Mouse (Mus musculus): Measurements from ENCODE around the gene Dpp4. TPM values are rescaled to one million over a fixed set of nuclear protein-coding genes. Genes with fewer than 3 reads are reported as not detected.

The Dpp4 gene
- polyA plus RNA-seq, 1 experiment from 2014 or later: 24.4 TPM

- WGBS: 68% methylated on average over 3 of the region's 3 CpGs
- Histone ChIP-seq H3K4me2 (ENCODE audit: low read depth, low read length) (no peak overlapping the region), H3K27me3 (ENCODE audit: control insufficient read depth, insufficient read depth, low read length) (no peaks in the 10 kb centered on the region), H3K9ac (ENCODE audit: low read length) (no peak overlapping the region), H3K4me1 (ENCODE audit: control insufficient read depth, insufficient read depth, low read length) (peaks cover 4% of the 10 kb centered on the region), H3K4me3 (ENCODE audit: low read length) (no peak overlapping the region), H3K27ac (ENCODE audit: low read length) (no peak overlapping the region), H3K9me3 (replicated peaks; ENCODE audit: control insufficient read depth, low read length) (no peaks in the 10 kb centered on the region), H3K36me3 (ENCODE audit: control insufficient read depth, insufficient read depth) (no peaks in the 10 kb centered on the region)
- ATAC-seq (replicated peaks; ENCODE audit: extremely low read depth, insufficient read depth, low FRiP score): no peak
These were observed 8.0 kb upstream of the Dpp4 start for GRCm38 (mm10) chr2:62420045-62420444.

GRCm38 (mm10) chr2:62417233-62417632, 5.2 kb upstream of the Dpp4 start:
- Histone ChIP-seq H3K27me3 (ENCODE audit: control insufficient read depth, insufficient read depth, low read length) (0 out of 2 replicates have a peak, but pooled peaks cover 2% of the 10 kb centered on the region), H3K4me2 (ENCODE audit: low read depth, low read length) (no peak overlapping the region), H3K9me3 (replicated peaks; ENCODE audit: control insufficient read depth, low read length) (no peaks in the 10 kb centered on the region), H3K27ac (ENCODE audit: low read length) (no peak overlapping the region), H3K36me3 (ENCODE audit: control insufficient read depth, insufficient read depth) (no peaks in the 10 kb centered on the region), H3K9ac (ENCODE audit: low read length) (no peak overlapping the region), H3K4me1 (ENCODE audit: control insufficient read depth, insufficient read depth, low read length) (0 out of 2 replicates have a peak, but pooled peaks cover under 1% of the 10 kb centered on the region), H3K4me3 (ENCODE audit: low read length) (no peak overlapping the region)
- no peak for ATAC-seq (replicated peaks; ENCODE audit: extremely low read depth, insufficient read depth, low FRiP score)
- WGBS: 59% methylated on average over 1 of the region's 1 CpGs

GRCm38 (mm10) chr2:62411211-62412080, 585 bp downstream of the Dpp4 start:
- Histone ChIP-seq H3K9ac (ENCODE audit: low read length) (peak overlapping the region; percentile 66), H3K36me3 (ENCODE audit: control insufficient read depth, insufficient read depth) (no peaks in the 10 kb centered on the region), H3K4me1 (ENCODE audit: control insufficient read depth, insufficient read depth, low read length) (0 out of 2 replicates have a peak, but pooled peaks cover 2% of the 10 kb centered on the region), H3K9me3 (replicated peaks; ENCODE audit: control insufficient read depth, low read length) (no peaks in the 10 kb centered on the region), H3K4me3 (ENCODE audit: low read length) (peak overlapping the region; percentile 52), H3K27ac (ENCODE audit: low read length) (peak overlapping the region; percentile 54; the same call in 1 of the 2 replicates), H3K4me2 (ENCODE audit: low read depth, low read length) (peak overlapping the region; percentile 82), H3K27me3 (ENCODE audit: control insufficient read depth, insufficient read depth, low read length) (0 out of 2 replicates have a peak, but pooled peaks cover 2% of the 10 kb centered on the region)
- peak; percentile 71 for ATAC-seq (replicated peaks; ENCODE audit: extremely low read depth, insufficient read depth, low FRiP score)
- 6% methylated on average over 47 of the region's 47 CpGs for WGBS

GRCm38 (mm10) chr2:62408701-62409201, 3.3 kb downstream of the Dpp4 start:
- H3K9ac ChIP-seq (ENCODE audit: low read length): no peak overlapping the region
- peak overlapping the region; percentile 36 for H3K27ac ChIP-seq (ENCODE audit: low read length)
- ATAC-seq (replicated peaks; ENCODE audit: extremely low read depth, insufficient read depth, low FRiP score): no peak
- 0 out of 2 replicates have a peak, but pooled peaks cover 2% of the 10 kb centered on the region for H3K4me1 ChIP-seq (ENCODE audit: control insufficient read depth, insufficient read depth, low read length)
- peak overlapping the region; percentile 38 for H3K4me2 ChIP-seq (ENCODE audit: low read depth, low read length)
- no peak overlapping the region for H3K4me3 ChIP-seq (ENCODE audit: low read length)
- H3K27me3 ChIP-seq (ENCODE audit: control insufficient read depth, insufficient read depth, low read length): 0 out of 2 replicates have a peak, but pooled peaks cover 2% of the 10 kb centered on the region
- H3K9me3 ChIP-seq (replicated peaks; ENCODE audit: control insufficient read depth, low read length): no peaks in the 10 kb centered on the region
- H3K36me3 ChIP-seq (ENCODE audit: control insufficient read depth, insufficient read depth): no peaks in the 10 kb centered on the region
- 12% methylated on average over 4 of the region's 4 CpGs for WGBS

- H3K9ac ChIP-seq (ENCODE audit: low read length): no peak overlapping the region
- peak overlapping the region; percentile 36; the same call in 1 of the 2 replicates for H3K27ac ChIP-seq (ENCODE audit: low read length)
- 0 out of 2 replicates have a peak, but pooled peaks cover 2% of the 10 kb centered on the region for H3K4me1 ChIP-seq (ENCODE audit: control insufficient read depth, insufficient read depth, low read length)
- H3K4me3 ChIP-seq (ENCODE audit: low read length): no peak overlapping the region
- ATAC-seq (replicated peaks; ENCODE audit: extremely low read depth, insufficient read depth, low FRiP score): no peak
- 73% methylated on average over 5 of the region's 5 CpGs for WGBS
- H3K4me2 ChIP-seq (ENCODE audit: low read depth, low read length): 0 out of 2 replicates have a peak overlapping the region, but pooled peaks have one; percentile 38
- no peaks in the 10 kb centered on the region for H3K9me3 ChIP-seq (replicated peaks; ENCODE audit: control insufficient read depth, low read length)
- 0 out of 2 replicates have a peak, but pooled peaks cover 2% of the 10 kb centered on the region for H3K27me3 ChIP-seq (ENCODE audit: control insufficient read depth, insufficient read depth, low read length)
- H3K36me3 ChIP-seq (ENCODE audit: control insufficient read depth, insufficient read depth): no peaks in the 10 kb centered on the region
These were observed 3.8 kb downstream of the Dpp4 start for GRCm38 (mm10) chr2:62408216-62408615.

- Histone ChIP-seq H3K4me3 (ENCODE audit: low read length) (no peak overlapping the region), H3K36me3 (ENCODE audit: control insufficient read depth, insufficient read depth) (no peaks in the 10 kb centered on the region), H3K9ac (ENCODE audit: low read length) (no peak overlapping the region), H3K27ac (ENCODE audit: low read length) (no peak overlapping the region), H3K27me3 (ENCODE audit: control insufficient read depth, insufficient read depth, low read length) (no peaks in the 10 kb centered on the region), H3K9me3 (replicated peaks; ENCODE audit: control insufficient read depth, low read length) (no peaks in the 10 kb centered on the region), H3K4me2 (ENCODE audit: low read depth, low read length) (no peak overlapping the region), H3K4me1 (ENCODE audit: control insufficient read depth, insufficient read depth, low read length) (no peaks in the 10 kb centered on the region)
- no peak for ATAC-seq (replicated peaks; ENCODE audit: extremely low read depth, insufficient read depth, low FRiP score)
- 77% methylated on average over 5 of the region's 5 CpGs for WGBS
These were observed 8.4 kb downstream of the Dpp4 start for GRCm38 (mm10) chr2:62403556-62404135.

- Histone ChIP-seq H3K36me3 (ENCODE audit: control insufficient read depth, insufficient read depth) (no peaks in the 10 kb centered on the region), H3K4me2 (ENCODE audit: low read depth, low read length) (no peak overlapping the region), H3K4me3 (ENCODE audit: low read length) (no peak overlapping the region), H3K27ac (ENCODE audit: low read length) (no peak overlapping the region), H3K9ac (ENCODE audit: low read length) (no peak overlapping the region), H3K4me1 (ENCODE audit: control insufficient read depth, insufficient read depth, low read length) (no peaks in the 10 kb centered on the region; the same call in 1 of the 2 replicates), H3K27me3 (ENCODE audit: control insufficient read depth, insufficient read depth, low read length) (no peaks in the 10 kb centered on the region), H3K9me3 (replicated peaks; ENCODE audit: control insufficient read depth, low read length) (no peaks in the 10 kb centered on the region)
- WGBS: 79% methylated on average over 6 of the region's 6 CpGs
- ATAC-seq (replicated peaks; ENCODE audit: extremely low read depth, insufficient read depth, low FRiP score): no peak
These were observed 11.0 kb downstream of the Dpp4 start for GRCm38 (mm10) chr2:62401011-62401410.

- Histone ChIP-seq H3K4me3 (ENCODE audit: low read length) (no peak overlapping the region), H3K9me3 (replicated peaks; ENCODE audit: control insufficient read depth, low read length) (no peaks in the 10 kb centered on the region), H3K4me1 (ENCODE audit: control insufficient read depth, insufficient read depth, low read length) (no peaks in the 10 kb centered on the region; the same call in 1 of the 2 replicates), H3K27me3 (ENCODE audit: control insufficient read depth, insufficient read depth, low read length) (no peaks in the 10 kb centered on the region), H3K27ac (ENCODE audit: low read length) (no peak overlapping the region), H3K9ac (ENCODE audit: low read length) (no peak overlapping the region), H3K4me2 (ENCODE audit: low read depth, low read length) (no peak overlapping the region), H3K36me3 (ENCODE audit: control insufficient read depth, insufficient read depth) (no peaks in the 10 kb centered on the region)
- WGBS: 94% methylated on average over 2 of the region's 2 CpGs
- ATAC-seq (replicated peaks; ENCODE audit: extremely low read depth, insufficient read depth, low FRiP score): no peak
These were observed 12.2 kb downstream of the Dpp4 start for GRCm38 (mm10) chr2:62399832-62400231.

Data from heart, embryonic 16.5 days (tissue).